Mouse (Mus musculus): ENCODE data around the gene Ttc29. TPM values are rescaled to one million over a fixed set of nuclear protein-coding genes. Genes with fewer than 3 reads are reported as not detected.

Gene Ttc29
- polyA plus RNA-seq (2014; fragmentation: Illumina TruSeq; extraction: RNeasy Lipid Tissue Mini Kit (QIAGEN cat#74804); ENCODE audit: low read depth, low replicate concordance) = not detected

GRCm38 (mm10) chr8:78213074-78213473 lies at the start of gene Ttc29:
Gene Ttc29, plus strand, starts transcription at chr8:78213297.

GRCm38 (mm10) chr8:78436071-78436651 lies 223.1 kb downstream of the Ttc29 start, which contains the start of gene Pou4f2:
Gene Pou4f2, minus strand, starts transcription at chr8:78436645.

Other genes with a start within 250 kb of the Ttc29 start
- not detected for gene Pou4f2, start 223.3 kb downstream of the Ttc29 start, polyA plus RNA-seq (2014; fragmentation: Illumina TruSeq; extraction: RNeasy Lipid Tissue Mini Kit (QIAGEN cat#74804); ENCODE audit: low read depth, low replicate concordance)

Measured in adrenal gland, adult 10 weeks (tissue).